Mouse (Mus musculus) G1E (cell line): Measurements from ENCODE around the gene Apoh. TPM values are rescaled to one million over a fixed set of nuclear protein-coding genes. Genes with fewer than 3 reads are reported as not detected.

ENCODE experiments used
- ATAC-seq: 2 replicates; pipeline ENCODE4 v1.8.0; 2016; ENCODE audit warnings: mild to moderate bottlenecking; ENCODE audit not compliant: insufficient number of reproducible peaks, poor library complexity, low FRiP score, severe bottlenecking; ENCODE audit errors: extremely low read depth
- DNase-seq: peaks from one replicate; pipeline ENCODE4 v3.0.0; 2012; ENCODE audit warnings: low spot score
- H3K27me3 ChIP-seq: 2 replicates; pipeline ENCODE4 v1.6.1; 2012; ENCODE audit warnings: mild to moderate bottlenecking, low read length, inconsistent platforms; ENCODE audit not compliant: insufficient read depth
- H3K36me3 ChIP-seq: replicated peaks from 2 replicates; pipeline ENCODE3; 2012; ENCODE audit warnings: mild to moderate bottlenecking, inconsistent platforms
- H3K4me1 ChIP-seq: 2 replicates; pipeline ENCODE4 v1.6.1; 2012; ENCODE audit warnings: low read depth, low read length, inconsistent platforms, mixed read lengths; ENCODE audit not compliant: insufficient read depth
- H3K4me3 ChIP-seq: 2 replicates; pipeline ENCODE4 v1.5.1; 2012; ENCODE audit warnings: low read depth, mild to moderate bottlenecking, inconsistent platforms, low read length, moderate library complexity, mixed read lengths
- H3K9me3 ChIP-seq: replicated peaks from 2 replicates; pipeline ENCODE4 v1.6.1; 2012; ENCODE audit warnings: inconsistent platforms
- CTCF ChIP-seq: IDR thresholded peaks from 2 replicates; pipeline ENCODE4 v1.5.1; 2012; ENCODE audit warnings: low read depth, low read length, inconsistent platforms, mixed read lengths
- GATA1 ChIP-seq: IDR thresholded peaks from 2 replicates; pipeline ENCODE4 v1.6.1; 2012; ENCODE audit warnings: borderline replicate concordance, low read length, inconsistent platforms, mixed read lengths
- GATA2 ChIP-seq: IDR thresholded peaks from 2 replicates; pipeline ENCODE4 v1.6.1; 2012; ENCODE audit warnings: low read depth, low read length, inconsistent platforms, borderline replicate concordance
- POLR2AphosphoS5 ChIP-seq: IDR thresholded peaks from 2 replicates; pipeline ENCODE4 v1.6.1; 2012; ENCODE audit warnings: low read depth, low read length, inconsistent platforms; ENCODE audit not compliant: insufficient replicate concordance
- TAL1 ChIP-seq: conservative IDR thresholded peaks from 2 replicates; pipeline ENCODE4 v1.6.1; 2012; ENCODE audit warnings: low read depth, low read length, inconsistent platforms, mixed read lengths
- polyA plus RNA-seq: library from polyadenylated mRNA; stranded (reverse); fragments of >175 nt; gene quantifications from 2 replicates; pipeline ENCODE4 v1.2.3, GENCODE M21; 2012
- total RNA-seq, 2 experiments: library from RNA; stranded (forward) in 1 of 2; stranded (reverse) in 1 of 2; fragments of 200-1000 nt in 1 of 2; fragments of >200 nt in 1 of 2; fragmentation: Nextera tagmentation in 1 of 2; gene quantifications; 2 replicates each; pipeline ENCODE4 v1.2.3; 2014 to 2017

The Apoh gene
- total and polyA plus RNA-seq, 3 experiments = not detected

DNA sequence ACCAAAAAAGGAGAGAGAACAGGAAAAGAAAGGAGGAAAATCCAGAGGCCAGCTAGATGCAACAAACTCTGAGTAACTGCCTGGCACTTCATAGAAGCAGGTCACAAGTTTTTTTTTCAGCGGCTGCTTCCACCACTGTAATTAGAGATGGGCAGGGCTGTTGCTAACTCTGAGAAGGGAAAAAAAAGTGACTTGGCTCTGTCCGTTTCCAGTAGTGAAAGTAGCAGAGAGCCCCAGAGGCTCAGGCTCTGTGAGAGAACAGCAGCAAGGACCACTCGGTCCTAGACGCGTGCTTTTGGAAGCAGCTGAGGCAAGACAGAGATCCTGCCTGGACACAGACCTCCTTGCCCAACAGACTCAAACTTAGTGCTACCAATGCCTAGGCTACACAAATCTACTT is 6.7 kb upstream of the Apoh start:
- no peak for TF ChIP-seq GATA1
- TF ChIP-seq POLR2AphosphoS5 = no peak
- no peak for TF ChIP-seq CTCF
- no peak for TF ChIP-seq TAL1
- TF ChIP-seq GATA2 = no peak
- H3K4me1 ChIP-seq = no peaks in the 10 kb centered on the region
- no peaks in the 10 kb centered on the region for H3K27me3 ChIP-seq
- H3K4me3 ChIP-seq = no peak overlapping the region
- peaks cover 13% of the 10 kb centered on the region; the same call in 1 of the 2 replicates for H3K9me3 ChIP-seq
- no peaks in the 10 kb centered on the region for H3K36me3 ChIP-seq
- DNase-seq (no peak), ATAC-seq (no peak)

DNA sequence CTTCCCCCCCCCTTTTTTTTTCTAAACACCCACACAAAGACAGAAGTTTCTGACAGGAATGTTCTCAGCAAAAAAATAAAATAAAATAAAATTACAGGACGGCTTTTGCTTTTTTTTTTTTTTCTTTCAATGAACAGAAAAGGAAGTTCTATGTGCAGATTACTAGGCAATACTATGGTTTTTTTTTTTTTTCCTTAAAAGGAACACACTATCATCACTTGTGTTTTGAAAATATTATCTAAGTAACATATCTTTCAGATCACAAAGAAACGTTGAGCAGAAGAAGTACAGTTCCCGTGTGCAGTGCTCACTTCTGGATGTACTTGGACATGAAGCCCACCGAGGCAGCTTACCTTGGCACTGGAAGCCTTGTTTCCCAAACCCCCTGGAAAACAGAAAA is 2.9 kb upstream of the Apoh start:
- ATAC-seq = no peak
- Histone ChIP-seq H3K4me1 (no peaks in the 10 kb centered on the region), H3K9me3 (peaks cover 27% of the 10 kb centered on the region), H3K4me3 (no peak overlapping the region), H3K27me3 (no peaks in the 10 kb centered on the region), H3K36me3 (no peaks in the 10 kb centered on the region)
- no peak for DNase-seq
- no peak for TF ChIP-seq POLR2AphosphoS5
- no peak for TF ChIP-seq CTCF
- no peak for TF ChIP-seq GATA2
- no peak for TF ChIP-seq GATA1
- TF ChIP-seq TAL1 = no peak

GRCm38 (mm10) chr11:108341783-108342182 is 1.4 kb upstream of the Apoh start:
- no peaks in the 10 kb centered on the region for H3K27me3 ChIP-seq
- DNase-seq (no peak), ATAC-seq (no peak; the same call in 1 of the 2 replicates)

DNA sequence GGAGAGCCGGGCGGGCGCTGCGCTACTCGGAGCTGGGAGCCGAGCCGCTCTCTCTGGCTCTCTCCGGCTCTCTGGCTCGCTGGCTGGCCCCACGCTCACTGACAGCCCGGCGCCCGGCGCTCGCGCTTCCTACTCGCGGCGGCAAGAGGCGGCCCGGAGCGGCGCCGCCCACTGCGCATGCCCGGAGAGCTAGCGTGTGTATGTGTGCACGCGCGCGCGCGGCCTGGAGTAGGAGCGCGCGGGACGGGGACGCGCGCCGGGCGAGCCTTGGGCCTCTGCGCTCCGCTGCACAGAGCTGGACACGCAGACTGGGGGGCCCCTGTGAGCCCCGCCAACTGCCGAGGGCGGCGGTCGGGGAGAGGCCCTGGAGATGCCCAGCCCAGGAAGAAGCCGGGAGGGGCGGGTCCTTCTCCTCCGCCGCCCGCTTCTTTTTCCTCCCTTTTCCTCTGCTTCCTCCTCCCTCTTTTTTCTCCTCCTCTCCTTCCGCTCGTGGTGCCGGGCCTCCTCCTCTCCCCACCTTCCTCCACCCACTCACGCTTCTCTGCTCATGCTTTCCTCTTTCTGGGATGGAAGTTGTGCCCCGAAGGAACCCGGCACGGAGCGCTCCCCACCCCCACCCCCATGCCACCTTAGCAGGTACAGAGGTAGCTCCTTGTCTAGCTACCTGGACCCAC is 772 bp downstream of the Apoh start, which contains the start of gene Prkca:
Gene Prkca (minus strand): TSS at position 140 of the 674 bp plus-strand sequence.
- TF ChIP-seq GATA2 (no peak), POLR2AphosphoS5 (no peak), GATA1 (no peak), CTCF (no peak)
- DNase-seq (no peak), ATAC-seq (no peak)
- H3K4me3 ChIP-seq = no peak within 1 kb of the TSS; the same call in 1 of the 2 replicates
- H3K9me3 ChIP-seq = peaks cover 36% of the 10 kb centered on the region
- H3K36me3 ChIP-seq = no peaks in the 10 kb centered on the region
- H3K4me1 ChIP-seq = no peaks in the 10 kb centered on the region
- no peaks in the 10 kb centered on the region for H3K27me3 ChIP-seq

More at GRCm38 (mm10) chr11:108341783-108342182, 1.4 kb upstream of the Apoh start:
- no peaks in the 10 kb centered on the region for H3K4me1 ChIP-seq
- H3K36me3 ChIP-seq = no peaks in the 10 kb centered on the region
- H3K9me3 ChIP-seq = peaks cover 31% of the 10 kb centered on the region
- no peak overlapping the region for H3K4me3 ChIP-seq
- TF ChIP-seq GATA2 (no peak), CTCF (no peak), POLR2AphosphoS5 (no peak), TAL1 (no peak), GATA1 (no peak)

GRCm38 (mm10) chr11:108344759-108345158 is 1.6 kb downstream of the Apoh start:
- Histone ChIP-seq H3K27me3 (no peaks in the 10 kb centered on the region), H3K4me3 (no peak overlapping the region)
- ATAC-seq = no peak

GRCm38 (mm10) chr11:108345321-108345720 is 2.2 kb downstream of the Apoh start:
- H3K4me1 ChIP-seq = no peaks in the 10 kb centered on the region
- TF ChIP-seq GATA1 = no peak
- TF ChIP-seq POLR2AphosphoS5 = no peak
- TF ChIP-seq TAL1 = no peak
- H3K36me3 ChIP-seq = no peaks in the 10 kb centered on the region
- ATAC-seq (no peak), DNase-seq (no peak)
- H3K27me3 ChIP-seq = no peaks in the 10 kb centered on the region
- no peak overlapping the region for H3K4me3 ChIP-seq
- peaks cover 35% of the 10 kb centered on the region for H3K9me3 ChIP-seq

More at GRCm38 (mm10) chr11:108344759-108345158, 1.6 kb downstream of the Apoh start:
- H3K9me3 ChIP-seq = peaks cover 35% of the 10 kb centered on the region
- no peak for DNase-seq
- H3K36me3 ChIP-seq = no peaks in the 10 kb centered on the region
- no peaks in the 10 kb centered on the region for H3K4me1 ChIP-seq
- TF ChIP-seq TAL1 = no peak
- no peak for TF ChIP-seq CTCF
- TF ChIP-seq POLR2AphosphoS5 = no peak
- TF ChIP-seq GATA2 = no peak
- TF ChIP-seq GATA1 = no peak
